Comparison of ENCODE assay signal across 8 mouse cellular contexts in genomic region chr12:69158366-69158764, GRCm38 (mm10). TPM values are rescaled to one million over a fixed set of nuclear protein-coding genes. Genes with fewer than 3 reads are reported as not detected.
DNase-seq lines count a peak whose midpoint lies in the region; ATAC-seq and TF ChIP-seq lines count a peak whose summit lies in the region.

No protein-coding gene starts in this region.

- TF ChIP-seq RAD21 in CH12.LX (IDR thresholded peaks at IDR 0.05; ENCODE audit: low read depth, low read length) = no peak

- H3K79me2 ChIP-seq in CH12.LX (replicated peaks; ENCODE audit: control insufficient read depth, extremely low read depth, insufficient read depth, poor library complexity, severe bottlenecking) = peaks cover 16% of the 10 kb centered on the region

- H3K4me3 ChIP-seq in CH12.LX (replicated peaks in 1 of 3; ENCODE audit: low read depth in 2 of 3, low read length in 2 of 3, poor library complexity in 1 of 3) = peak overlapping the region; percentile 87 to 99 (median 95)
- H3K4me3 ChIP-seq in forebrain, embryonic 12.5 days (replicated peaks) = peak overlapping the region; percentile 72
- H3K4me3 ChIP-seq in liver, embryonic 16.5 days (ENCODE audit: low read depth, low read length) = peak overlapping the region; percentile 81

- DNase-seq in frontal cortex, postnatal 25 days (ENCODE audit: low spot score in 2 of 2) = no peak
- no peak for DNase-seq in CH12.LX (ENCODE audit: extremely low read depth)
- DNase-seq in adrenal gland, postnatal 36 days = no peak
- no peak for DNase-seq in Muller cell, postnatal 12 days (ENCODE audit: inconsistent ontology term)
- no peak for DNase-seq in urinary bladder, postnatal 4 days (ENCODE audit: low spot score in 2 of 2)

- H3K4me2 ChIP-seq in CH12.LX (ENCODE audit: insufficient read depth, low read depth, poor library complexity, severe bottlenecking) = peak overlapping the region; percentile 99; the same call in 1 of the 2 replicates
- H3K4me2 ChIP-seq in forebrain, embryonic 12.5 days = peak overlapping the region; percentile 64
- H3K4me2 ChIP-seq in liver, embryonic 16.5 days (ENCODE audit: low read depth, low read length) = peak overlapping the region; percentile 84

- H3K4me1 ChIP-seq in CH12.LX (ENCODE audit: control insufficient read depth in 1 of 2, insufficient read depth in 2 of 2) = peaks cover 4 to 8% of the 10 kb centered on the region in 2 experiments; a peak in 3 of 4 replicates
- H3K4me1 ChIP-seq in forebrain, embryonic 12.5 days = peaks cover 9% of the 10 kb centered on the region
- peaks cover 19% of the 10 kb centered on the region for H3K4me1 ChIP-seq in liver, embryonic 16.5 days (ENCODE audit: control insufficient read depth, low read depth, low read length)

- H3K27me3 ChIP-seq in CH12.LX (replicated peaks) = no peaks in the 10 kb centered on the region
- no peaks in the 10 kb centered on the region for H3K27me3 ChIP-seq in forebrain, embryonic 12.5 days
- no peaks in the 10 kb centered on the region for H3K27me3 ChIP-seq in liver, embryonic 16.5 days (ENCODE audit: control insufficient read depth, insufficient read depth, low read depth, low read length)

- no peaks in the 10 kb centered on the region for H3K9me3 ChIP-seq in CH12.LX (replicated peaks; ENCODE audit: low read length)
- no peaks in the 10 kb centered on the region for H3K9me3 ChIP-seq in forebrain, embryonic 12.5 days
- H3K9me3 ChIP-seq in liver, embryonic 16.5 days (replicated peaks; ENCODE audit: control insufficient read depth, low read length) = no peaks in the 10 kb centered on the region

- 0 out of 2 replicates have a peak, but pooled peaks have one; percentile 0 for ATAC-seq in frontal cortex, adult (ENCODE audit: low TSS enrichment)
- peak; percentile 15; the same call in 1 of the 2 replicates for ATAC-seq in forebrain, embryonic 12.5 days (ENCODE audit: low FRiP score)
- no peak for ATAC-seq in liver, embryonic 16.5 days (ENCODE audit: low read depth)

- peak overlapping the region; percentile 88 for H3K27ac ChIP-seq in CH12.LX (ENCODE audit: insufficient read depth, low read depth)
- peak overlapping the region; percentile 95 for H3K27ac ChIP-seq in forebrain, embryonic 12.5 days
- peak overlapping the region; percentile 97 for H3K27ac ChIP-seq in liver, embryonic 16.5 days (ENCODE audit: low read length)

- dilution Hi-C loops in CH12.LX (cut with MboI; ENCODE audit: extremely low pct_ligation_motif_present, extremely low pct_unique_long_range_greater_than_20kb, low sequenced_read_pairs) = no loop called here

- TF ChIP-seq CTCF in CH12.LX (conservative IDR thresholded peaks at IDR 0.05 in 1 of 2, IDR thresholded peaks at IDR 0.05 in 1 of 2; ENCODE audit: low read depth in 2 of 2, low read length in 2 of 2) = no peak

- in situ Hi-C loops in CH12.LX (cut with MboI; ENCODE audit: low pct_ligation_motif_present, low pct_unique_long_range_greater_than_20kb, low sequenced_read_pairs) = no loop called here

- no peak for TF ChIP-seq POLR2A in CH12.LX (IDR thresholded peaks at IDR 0.05; ENCODE audit: low read depth, low read length)

- no peak for TF ChIP-seq EP300 in CH12.LX (IDR thresholded peaks at IDR 0.05; ENCODE audit: low read length)

- peaks cover 19 to 27% of the 10 kb centered on the region in 2 experiments for H3K36me3 ChIP-seq in CH12.LX (replicated peaks in 1 of 2; ENCODE audit: control insufficient read depth in 1 of 2, insufficient read depth in 1 of 2, low read length in 1 of 2)
- peaks cover 23% of the 10 kb centered on the region for H3K36me3 ChIP-seq in forebrain, embryonic 12.5 days (replicated peaks)
- peaks cover 12% of the 10 kb centered on the region for H3K36me3 ChIP-seq in liver, embryonic 16.5 days (ENCODE audit: control insufficient read depth, insufficient read depth)

- H3K9ac ChIP-seq in CH12.LX (ENCODE audit: insufficient read depth, low read depth) = peak overlapping the region; percentile 84
- H3K9ac ChIP-seq in forebrain, embryonic 12.5 days = peak overlapping the region; percentile 89
- peak overlapping the region; percentile 88 for H3K9ac ChIP-seq in liver, embryonic 16.5 days (ENCODE audit: low read depth, low read length)

- under 1% methylated on average over 19 of the region's 19 CpGs for WGBS in forebrain, embryonic 12.5 days
- WGBS in liver, embryonic 16.5 days (ENCODE audit: insufficient replicate concordance) = under 1% methylated on average over 19 of the region's 19 CpGs

TF ChIP-seq in CH12.LX, 34 proteins besides CTCF, POLR2A, EP300 and RAD21:
- TF ChIP-seq UBTF (IDR thresholded peaks at IDR 0.05; ENCODE audit: low read depth, low read length) (no peak; the same call in 1 of the 2 replicates), POLR2AphosphoS2 (IDR thresholded peaks at IDR 0.05; ENCODE audit: low read depth, low read length) (peak; percentile 93; the same call in 1 of the 2 replicates)

RNA-seq across cellular contexts. Expression of gene Rps29, which starts 0.6 kb away (rescaled TPM):
- total RNA-seq in CH12.LX (2012; rRNA removed) (5,149 and 5,532 TPM in 2 replicates), CH12.LX (2014; rRNA removed) (460 and 635 TPM in 2 replicates)
- polyA plus RNA-seq in CH12.LX (2012; ENCODE audit: insufficient read length, low read depth) = 1,193 and 1,316 TPM in 2 replicates
- polyA plus RNA-seq in forebrain, embryonic 12.5 days (2016; fragmentation: Nextera tagmentation; extraction: Ambion mirVana) = 1,451 and 1,514 TPM in 2 replicates
- polyA plus RNA-seq in liver, embryonic 16.5 days (2015; fragmentation: Nextera tagmentation; extraction: Ambion mirVana) = 948 and 1,117 TPM in 2 replicates
- 1,000 to 10,000 TPM; 1,319 to 1,411 TPM for total RNA-seq in adrenal gland, postnatal 36 days (2021)

RNA-seq across cellular contexts. Expression of gene Lrr1, which starts 10.2 kb away (rescaled TPM):
- total RNA-seq in CH12.LX (2012; rRNA removed) (9.1 and 9.2 TPM in 2 replicates), CH12.LX (2014; rRNA removed) (33.6 and 35.0 TPM in 2 replicates)
- polyA plus RNA-seq in CH12.LX (2012; ENCODE audit: insufficient read length, low read depth) = 23.8 and 24.6 TPM in 2 replicates
- polyA plus RNA-seq in forebrain, embryonic 12.5 days (2016; fragmentation: Nextera tagmentation; extraction: Ambion mirVana) = 29.7 and 32.0 TPM in 2 replicates
- polyA plus RNA-seq in liver, embryonic 16.5 days (2015; fragmentation: Nextera tagmentation; extraction: Ambion mirVana) = 14.1 and 18.5 TPM in 2 replicates
- under 1 TPM; 0.46 to 0.86 TPM for total RNA-seq in adrenal gland, postnatal 36 days (2021)

RNA-seq across cellular contexts. Expression of gene Rpl36al, which starts 25.5 kb away (rescaled TPM):
- total RNA-seq in CH12.LX (2012; rRNA removed) (1,571 and 1,698 TPM in 2 replicates), CH12.LX (2014; rRNA removed) (1,160 and 1,263 TPM in 2 replicates)
- polyA plus RNA-seq in CH12.LX (2012; ENCODE audit: insufficient read length, low read depth) = 748 and 828 TPM in 2 replicates
- polyA plus RNA-seq in forebrain, embryonic 12.5 days (2016; fragmentation: Nextera tagmentation; extraction: Ambion mirVana) = 480 and 487 TPM in 2 replicates
- 402 and 452 TPM in 2 replicates for polyA plus RNA-seq in liver, embryonic 16.5 days (2015; fragmentation: Nextera tagmentation; extraction: Ambion mirVana)
- 100 to 1,000 TPM; 617 to 646 TPM for total RNA-seq in adrenal gland, postnatal 36 days (2021)

RNA-seq across cellular contexts. Expression of gene Mgat2, which starts 25.6 kb away (rescaled TPM):
- 58.1 and 72.2 TPM in 2 replicates for total RNA-seq in CH12.LX (2012; rRNA removed)
- 104 and 106 TPM in 2 replicates for total RNA-seq in CH12.LX (2014; rRNA removed)
- polyA plus RNA-seq in CH12.LX (2012; ENCODE audit: insufficient read length, low read depth) = 48.7 and 54.2 TPM in 2 replicates
- polyA plus RNA-seq in forebrain, embryonic 12.5 days (2016; fragmentation: Nextera tagmentation; extraction: Ambion mirVana) = 45.6 and 46.6 TPM in 2 replicates
- 18.0 TPM in 2 replicates for polyA plus RNA-seq in liver, embryonic 16.5 days (2015; fragmentation: Nextera tagmentation; extraction: Ambion mirVana)
- total RNA-seq in adrenal gland, postnatal 36 days (2021) = 10 to 100 TPM; 68.5 to 76.3 TPM

RNA-seq across cellular contexts. Expression of gene Gm49383, which starts 38.5 kb away (rescaled TPM):
- total RNA-seq in CH12.LX (2012; rRNA removed) (21.3 and 23.6 TPM in 2 replicates), CH12.LX (2014; rRNA removed) (45.9 and 52.1 TPM in 2 replicates)
- polyA plus RNA-seq in CH12.LX (2012; ENCODE audit: insufficient read length, low read depth) = 16.0 and 19.1 TPM in 2 replicates
- polyA plus RNA-seq in forebrain, embryonic 12.5 days (2016; fragmentation: Nextera tagmentation; extraction: Ambion mirVana) = 38.6 and 41.0 TPM in 2 replicates
- polyA plus RNA-seq in liver, embryonic 16.5 days (2015; fragmentation: Nextera tagmentation; extraction: Ambion mirVana) = 13.8 and 15.6 TPM in 2 replicates
- 1 to 10 TPM; 4.9 to 6.3 TPM for total RNA-seq in adrenal gland, postnatal 36 days (2021)
